Mouse (Mus musculus) embryonic facial prominence, embryonic 11.5 days (tissue): ENCODE measurements at regions not wholly inside any gene's neighbourhood (a gene's known extent, or its start where the extent isn't known, plus 50 kb on each side); places are given as distances from the start of the nearest gene placed in this dataset.

ENCODE experiments used
- ATAC-seq: fragments of 200-750 bp; cut with Nextera tagmentation; replicated peaks from 2 replicates; pipeline ENCODE4 v1.8.0; 2017; ENCODE audit warnings: low read depth; ENCODE audit not compliant: insufficient number of reproducible peaks, low FRiP score, low TSS enrichment
- DNase-seq: peaks from one replicate; pipeline ENCODE4 v3.0.0-alpha.2; 2015; ENCODE audit warnings: low spot score
- H3K27ac ChIP-seq: fragments of 300-500 bp; sonication (generic); replicated peaks from 2 replicates; pipeline ENCODE4 v1.5.1; 2014; ENCODE audit warnings: mild to moderate bottlenecking, low read depth, low read length, control low read depth
- H3K27me3 ChIP-seq: fragments of 300-500 bp; sonication (generic); 2 replicates; pipeline ENCODE4 v1.6.1; 2014; ENCODE audit warnings: mild to moderate bottlenecking, low read length, moderate library complexity, mixed read lengths; ENCODE audit not compliant: control insufficient read depth, insufficient read depth
- H3K36me3 ChIP-seq: fragments of 300-500 bp; sonication (generic); replicated peaks from 2 replicates; pipeline ENCODE4 v1.6.1; 2014; ENCODE audit warnings: low read depth, mild to moderate bottlenecking, low read length, moderate library complexity, mixed read lengths; ENCODE audit not compliant: control insufficient read depth, insufficient read depth
- H3K4me1 ChIP-seq: fragments of 300-500 bp; sonication (generic); 2 replicates; pipeline ENCODE4 v1.6.1; 2014; ENCODE audit warnings: low read length, mixed read lengths; ENCODE audit not compliant: control insufficient read depth, insufficient read depth
- H3K4me2 ChIP-seq: fragments of 300-500 bp; sonication (generic); 2 replicates; pipeline ENCODE4 v1.6.1; 2014; ENCODE audit warnings: low read depth, mild to moderate bottlenecking, control low read depth, low read length, moderate library complexity
- H3K4me3 ChIP-seq: fragments of 300-500 bp; sonication (generic); 2 replicates; pipeline ENCODE4 v1.5.1; 2014; ENCODE audit warnings: low read depth, low read length, control low read depth
- H3K9ac ChIP-seq: fragments of 300-500 bp; sonication (generic); replicated peaks from 2 replicates; pipeline ENCODE4 v1.6.1; 2014; ENCODE audit warnings: mild to moderate bottlenecking, control low read depth, low read length
- H3K9me3 ChIP-seq: fragments of 300-500 bp; sonication (generic); replicated peaks from 2 replicates; pipeline ENCODE4 v1.6.1; 2016; ENCODE audit warnings: mild to moderate bottlenecking, low read length, inconsistent platforms, mixed read lengths; ENCODE audit not compliant: control insufficient read depth
- WGBS: fragments of 180-500 bp; shearing (Covaris S2); extraction: QIAGEN DNeasy Blood & Tissue Kit; methylation state at CpG from one replicate; pipeline ENCODE4 v1.1.7; 2014; 5-methylcytosine and 5-hydroxymethylcytosine counted together

GRCm38 (mm10) chr9:31604497-31605090 lies 140.3 kb upstream of the Tmem45b start:
- no peak overlapping the region for H3K9ac ChIP-seq
- H3K4me3 ChIP-seq, result no peak overlapping the region
- WGBS, result 83% methylated on average over 6 of the region's 6 CpGs
- H3K27ac ChIP-seq, result no peak overlapping the region
- no peak for ATAC-seq
- no peaks in the 10 kb centered on the region for H3K36me3 ChIP-seq
- H3K4me1 ChIP-seq, result no peaks in the 10 kb centered on the region
- no peak for DNase-seq
- H3K9me3 ChIP-seq, result no peaks in the 10 kb centered on the region
- no peak overlapping the region for H3K4me2 ChIP-seq
- H3K27me3 ChIP-seq, result no peaks in the 10 kb centered on the region

GRCm38 (mm10) chr9:31602707-31603106 lies 138.4 kb upstream of the Tmem45b start:
- Histone ChIP-seq H3K9me3 (no peaks in the 10 kb centered on the region), H3K36me3 (no peaks in the 10 kb centered on the region)
- ATAC-seq, result no peak

GRCm38 (mm10) chr9:31595096-31595495 lies 130.8 kb upstream of the Tmem45b start:
- Histone ChIP-seq H3K4me1 (no peaks in the 10 kb centered on the region), H3K36me3 (no peaks in the 10 kb centered on the region), H3K4me3 (no peak overlapping the region), H3K9me3 (no peaks in the 10 kb centered on the region), H3K27ac (no peak overlapping the region), H3K27me3 (no peaks in the 10 kb centered on the region), H3K4me2 (no peak overlapping the region), H3K9ac (no peak overlapping the region)
- ATAC-seq (no peak), DNase-seq (peak; percentile 33)
- 56% methylated on average over 7 of the region's 7 CpGs for WGBS

More at GRCm38 (mm10) chr9:31602707-31603106, 138.4 kb upstream of the Tmem45b start:
- Histone ChIP-seq H3K4me2 (no peak overlapping the region), H3K4me1 (no peaks in the 10 kb centered on the region), H3K27ac (no peak overlapping the region), H3K4me3 (no peak overlapping the region), H3K27me3 (no peaks in the 10 kb centered on the region), H3K9ac (no peak overlapping the region)
- no peak for DNase-seq
- 89% methylated on average over 4 of the region's 4 CpGs for WGBS

- DNase-seq (no peak), ATAC-seq (no peak)
- Histone ChIP-seq H3K36me3 (no peaks in the 10 kb centered on the region), H3K9me3 (no peaks in the 10 kb centered on the region), H3K4me3 (no peak overlapping the region), H3K4me1 (no peaks in the 10 kb centered on the region), H3K9ac (no peak overlapping the region), H3K4me2 (no peak overlapping the region), H3K27me3 (no peaks in the 10 kb centered on the region), H3K27ac (no peak overlapping the region)
Observed at GRCm38 (mm10) chr9:31587671-31588070, 123.4 kb upstream of the Tmem45b start.

GRCm38 (mm10) chr9:31583983-31584382 lies 119.7 kb upstream of the Tmem45b start:
- Histone ChIP-seq H3K36me3 (no peaks in the 10 kb centered on the region), H3K9ac (no peak overlapping the region), H3K27me3 (no peaks in the 10 kb centered on the region), H3K4me3 (no peak overlapping the region), H3K27ac (no peak overlapping the region), H3K4me2 (no peak overlapping the region), H3K9me3 (no peaks in the 10 kb centered on the region), H3K4me1 (no peaks in the 10 kb centered on the region)
- no peak for ATAC-seq
- WGBS, result 72% methylated on average over 10 of the region's 10 CpGs
- DNase-seq, result no peak

GRCm38 (mm10) chr9:31582947-31583346 lies 118.7 kb upstream of the Tmem45b start:
- no peak for ATAC-seq
- H3K4me1 ChIP-seq, result no peaks in the 10 kb centered on the region
- no peak overlapping the region for H3K27ac ChIP-seq
- no peak overlapping the region for H3K4me2 ChIP-seq
- H3K4me3 ChIP-seq, result no peak overlapping the region
- H3K9me3 ChIP-seq, result no peaks in the 10 kb centered on the region
- H3K36me3 ChIP-seq, result no peaks in the 10 kb centered on the region
- no peak for DNase-seq
- WGBS, result 81% methylated on average over 7 of the region's 7 CpGs
- no peaks in the 10 kb centered on the region for H3K27me3 ChIP-seq
- H3K9ac ChIP-seq, result no peak overlapping the region

- no peak overlapping the region for H3K4me2 ChIP-seq
- no peak for DNase-seq
- 89% methylated on average over 8 of the region's 8 CpGs for WGBS
- H3K9ac ChIP-seq, result no peak overlapping the region
- H3K4me1 ChIP-seq, result no peaks in the 10 kb centered on the region
- no peak overlapping the region for H3K27ac ChIP-seq
- no peaks in the 10 kb centered on the region for H3K27me3 ChIP-seq
- H3K9me3 ChIP-seq, result no peaks in the 10 kb centered on the region
- no peak overlapping the region for H3K4me3 ChIP-seq
- no peaks in the 10 kb centered on the region for H3K36me3 ChIP-seq
- ATAC-seq, result no peak
Observed at GRCm38 (mm10) chr9:31578506-31579173, 114.4 kb upstream of the Tmem45b start.

GRCm38 (mm10) chr9:31577066-31577465 lies 112.8 kb upstream of the Tmem45b start:
- 69% methylated on average over 7 of the region's 7 CpGs for WGBS
- ATAC-seq (no peak), DNase-seq (peak; percentile 38)
- H3K27me3 ChIP-seq, result no peaks in the 10 kb centered on the region
- H3K36me3 ChIP-seq, result no peaks in the 10 kb centered on the region
- no peaks in the 10 kb centered on the region for H3K4me1 ChIP-seq
- no peak overlapping the region for H3K27ac ChIP-seq
- no peak overlapping the region for H3K4me2 ChIP-seq
- no peak overlapping the region for H3K9ac ChIP-seq
- H3K4me3 ChIP-seq, result no peak overlapping the region
- H3K9me3 ChIP-seq, result no peaks in the 10 kb centered on the region
